In the genomic region with DNA sequence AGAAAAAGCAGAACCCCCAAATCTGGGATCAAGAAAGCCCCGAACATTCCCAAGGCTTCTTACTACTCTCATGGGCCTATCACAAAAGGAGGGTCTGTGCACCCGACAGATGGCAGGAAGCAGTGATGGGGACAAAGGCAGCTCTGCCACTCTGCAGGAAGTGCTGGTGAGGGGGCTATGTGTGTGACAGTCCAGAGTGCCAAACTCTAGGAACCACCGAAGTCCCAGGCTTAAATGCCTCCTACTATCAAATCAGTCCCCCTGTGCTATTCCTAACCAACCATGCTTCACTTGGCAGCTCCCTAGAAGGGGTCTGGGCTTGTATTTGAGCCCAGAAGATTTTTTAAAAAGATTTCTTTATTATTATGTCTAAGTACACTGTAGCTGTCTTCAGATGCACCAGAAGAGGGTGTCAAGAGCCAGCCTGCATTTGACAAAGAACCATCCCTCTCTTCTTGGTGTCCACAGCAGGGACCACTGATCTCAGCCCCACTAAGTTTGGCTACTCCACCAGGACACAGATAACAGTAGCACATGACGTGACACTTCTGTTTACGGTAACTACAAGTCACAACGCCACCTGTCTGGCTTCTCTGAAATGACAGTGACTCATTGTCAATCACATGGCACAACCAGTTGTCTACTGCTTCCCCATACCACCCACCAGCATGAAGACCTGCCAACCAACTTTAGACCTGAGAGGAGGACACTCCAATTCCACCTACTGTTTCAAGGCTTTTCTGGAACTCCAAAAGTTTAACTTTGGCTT, we compare ENCODE assay signal across 13 mouse cellular contexts. TPM values are rescaled to one million over a fixed set of nuclear protein-coding genes. Genes with fewer than 3 reads are reported as not detected.
DNase-seq lines count a peak whose midpoint lies in the region; ATAC-seq and TF ChIP-seq lines count a peak whose summit lies in the region.
"Had no signal": no experiment of that assay in that cellular context is flagged by ENCODE, and none has a peak within 500 bp of the region (broad histone marks: within the 10 kb centered on the region; RNA-seq: fewer than 3 reads in every experiment).

No protein-coding gene starts in this region.

- no peak overlapping the region for H3K4me3 ChIP-seq in heart, postnatal 0 days (ENCODE audit: low read depth, low read length)
- H3K4me3 ChIP-seq in heart, embryonic 10.5 days, result no peak overlapping the region
- H3K4me3 ChIP-seq in midbrain, embryonic 16.5 days (ENCODE audit: low read depth, low read length), result no peak overlapping the region
- H3K4me3 ChIP-seq in kidney, embryonic 14.5 days (ENCODE audit: low read length), result no peak overlapping the region
- H3K4me3 ChIP-seq: embryonic facial prominence, embryonic 15.5 days; forebrain, embryonic 12.5 days; midbrain, embryonic 12.5 days; neural tube, embryonic 12.5 days had no signal

- no peak overlapping the region for H3K27ac ChIP-seq in heart, postnatal 0 days (ENCODE audit: low read depth)
- H3K27ac ChIP-seq in heart, embryonic 10.5 days, result no peak overlapping the region
- no peak overlapping the region for H3K27ac ChIP-seq in midbrain, embryonic 16.5 days (ENCODE audit: low read length)
- no peak overlapping the region for H3K27ac ChIP-seq in kidney, embryonic 14.5 days (ENCODE audit: low read depth, low read length)
- H3K27ac ChIP-seq: embryonic facial prominence, embryonic 15.5 days; forebrain, embryonic 12.5 days; midbrain, embryonic 12.5 days; neural tube, embryonic 12.5 days had no signal

- no peak overlapping the region for H3K9ac ChIP-seq in heart, postnatal 0 days (replicated peaks; ENCODE audit: low read depth, low read length)
- no peak overlapping the region for H3K9ac ChIP-seq in midbrain, embryonic 16.5 days (ENCODE audit: low read depth, low read length)
- H3K9ac ChIP-seq in kidney, embryonic 14.5 days (ENCODE audit: low read depth, low read length), result no peak overlapping the region
- H3K9ac ChIP-seq: embryonic facial prominence, embryonic 15.5 days; forebrain, embryonic 12.5 days; midbrain, embryonic 12.5 days; neural tube, embryonic 12.5 days had no signal

- no peaks in the 10 kb centered on the region for H3K4me1 ChIP-seq in heart, postnatal 0 days (ENCODE audit: control insufficient read depth, insufficient read depth)
- 0 out of 2 replicates have a peak, but pooled peaks cover 7% of the 10 kb centered on the region for H3K4me1 ChIP-seq in heart, embryonic 10.5 days
- H3K4me1 ChIP-seq in midbrain, embryonic 16.5 days (ENCODE audit: control insufficient read depth, insufficient read depth, low read length), result no peaks in the 10 kb centered on the region
- no peaks in the 10 kb centered on the region for H3K4me1 ChIP-seq in kidney, embryonic 14.5 days (ENCODE audit: control insufficient read depth, insufficient read depth, low read length)
- H3K4me1 ChIP-seq: embryonic facial prominence, embryonic 15.5 days; forebrain, embryonic 12.5 days; midbrain, embryonic 12.5 days; neural tube, embryonic 12.5 days had no signal

- H3K9me3 ChIP-seq in heart, postnatal 0 days (replicated peaks; ENCODE audit: control insufficient read depth, low read length), result no peaks in the 10 kb centered on the region
- H3K9me3 ChIP-seq in heart, embryonic 10.5 days, result no peaks in the 10 kb centered on the region
- H3K9me3 ChIP-seq in midbrain, embryonic 16.5 days (replicated peaks; ENCODE audit: control insufficient read depth, low read length, poor library complexity, severe bottlenecking), result no peaks in the 10 kb centered on the region
- no peaks in the 10 kb centered on the region for H3K9me3 ChIP-seq in kidney, embryonic 14.5 days (ENCODE audit: control insufficient read depth, low read length)
- H3K9me3 ChIP-seq: embryonic facial prominence, embryonic 15.5 days; forebrain, embryonic 12.5 days; midbrain, embryonic 12.5 days; neural tube, embryonic 12.5 days had no signal

- H3K27me3 ChIP-seq in heart, postnatal 0 days (ENCODE audit: control insufficient read depth, insufficient read depth, low read length), result no peaks in the 10 kb centered on the region
- H3K27me3 ChIP-seq in heart, embryonic 10.5 days (ENCODE audit: insufficient read depth, poor library complexity, severe bottlenecking), result no peaks in the 10 kb centered on the region
- H3K27me3 ChIP-seq in midbrain, embryonic 16.5 days (ENCODE audit: control insufficient read depth, insufficient read depth, low read depth, low read length), result no peaks in the 10 kb centered on the region
- H3K27me3 ChIP-seq in kidney, embryonic 14.5 days (ENCODE audit: control insufficient read depth, insufficient read depth, low read length), result no peaks in the 10 kb centered on the region
- H3K27me3 ChIP-seq: embryonic facial prominence, embryonic 15.5 days; forebrain, embryonic 12.5 days; midbrain, embryonic 12.5 days; neural tube, embryonic 12.5 days; Patski had no signal

- peak; percentile 2; the same call in 1 of the 2 replicates for TF ChIP-seq CTCF in heart, postnatal 0 days (IDR thresholded peaks at IDR 0.05; ENCODE audit: low read depth)

- H3K36me3 ChIP-seq in heart, postnatal 0 days (replicated peaks; ENCODE audit: control insufficient read depth, insufficient read depth, low read length), result peaks cover 27% of the 10 kb centered on the region
- H3K36me3 ChIP-seq in heart, embryonic 10.5 days, result peaks cover 46% of the 10 kb centered on the region
- H3K36me3 ChIP-seq in midbrain, embryonic 16.5 days (ENCODE audit: control insufficient read depth, insufficient read depth, low read length), result peaks cover 12% of the 10 kb centered on the region
- peaks cover 21% of the 10 kb centered on the region for H3K36me3 ChIP-seq in kidney, embryonic 14.5 days (ENCODE audit: control insufficient read depth, insufficient read depth, low read length)

- peak; percentile 10 for DNase-seq in heart, postnatal 0 days (ENCODE audit: low spot score)
- no peak for DNase-seq in heart, embryonic 10.5 days (ENCODE audit: low spot score)
- peak; percentile 25 for DNase-seq in ZHBTc4 (ENCODE audit: low read depth, low spot score)
- DNase-seq in natural killer cell, adult 2 months (ENCODE audit: low spot score in 2 of 2), result peak; percentile 17 to 33
- DNase-seq in adipocyte (ENCODE audit: low spot score), result no peak

- no peak for ATAC-seq in heart, postnatal 0 days (ENCODE audit: insufficient read depth, low read depth)
- peak; percentile 49 for ATAC-seq in CD4-positive, CD25-positive, alpha-beta regulatory T cell, adult 4 months
- ATAC-seq in midbrain, embryonic 16.5 days, result no peak
- ATAC-seq in kidney, embryonic 14.5 days (ENCODE audit: low FRiP score, low TSS enrichment), result no peak
- ATAC-seq: Patski had no signal

- H3K4me2 ChIP-seq in heart, postnatal 0 days (ENCODE audit: low read depth, low read length), result no peak overlapping the region
- H3K4me2 ChIP-seq in midbrain, embryonic 16.5 days (ENCODE audit: low read length), result no peak overlapping the region
- no peak overlapping the region for H3K4me2 ChIP-seq in kidney, embryonic 14.5 days (replicated peaks; ENCODE audit: low read depth, low read length)
- H3K4me2 ChIP-seq: embryonic facial prominence, embryonic 15.5 days; forebrain, embryonic 12.5 days; midbrain, embryonic 12.5 days; neural tube, embryonic 12.5 days had no signal

- WGBS in heart, postnatal 0 days, result 65% methylated on average over 6 of the region's 6 CpGs
- WGBS in heart, embryonic 10.5 days, result 75% methylated on average over 6 of the region's 6 CpGs
- WGBS in midbrain, embryonic 16.5 days, result 88% methylated on average over 6 of the region's 6 CpGs
- WGBS in kidney, embryonic 14.5 days, result 90% methylated on average over 6 of the region's 6 CpGs

- TF ChIP-seq EP300 in heart, postnatal 0 days (IDR thresholded peaks at IDR 0.05; ENCODE audit: low read depth), result no peak

RNA-seq across cellular contexts. Expression of gene Eif3j1, which starts 41.0 kb away (rescaled TPM):
- total RNA-seq in heart, postnatal 0 days (2014; rRNA removed; ENCODE audit: low replicate concordance), result 17.4 and 17.7 TPM in 2 replicates
- polyA plus RNA-seq in heart, postnatal 0 days (2015; fragmentation: Nextera tagmentation; extraction: Ambion mirVana), result 10.5 and 11.2 TPM in 2 replicates
- 13.2 and 16.2 TPM in 2 replicates for polyA plus RNA-seq in heart, embryonic 10.5 days (2016; fragmentation: Nextera tagmentation; extraction: Ambion mirVana)
- 1 to 10 TPM; 3.1 to 3.7 TPM for polyA plus RNA-seq in CD4-positive, CD25-positive, alpha-beta regulatory T cell, adult 4 months (2017; shearing (Covaris generic))
- polyA plus RNA-seq in midbrain, embryonic 16.5 days (2015; fragmentation: Nextera tagmentation; extraction: Ambion mirVana), result 11.4 and 11.7 TPM in 2 replicates
- polyA plus RNA-seq in kidney, embryonic 14.5 days (2014; fragmentation: Nextera tagmentation; extraction: Ambion mirVana), result 12.6 and 14.9 TPM in 2 replicates

RNA-seq across cellular contexts. Expression of gene Spg11, which starts 48.9 kb away (rescaled TPM):
- 11.0 and 15.7 TPM in 2 replicates for total RNA-seq in heart, postnatal 0 days (2014; rRNA removed; ENCODE audit: low replicate concordance)
- 2.2 and 2.7 TPM in 2 replicates for polyA plus RNA-seq in heart, postnatal 0 days (2015; fragmentation: Nextera tagmentation; extraction: Ambion mirVana)
- polyA plus RNA-seq in heart, embryonic 10.5 days (2016; fragmentation: Nextera tagmentation; extraction: Ambion mirVana), result 8.2 and 8.8 TPM in 2 replicates
- polyA plus RNA-seq in CD4-positive, CD25-positive, alpha-beta regulatory T cell, adult 4 months (2017; shearing (Covaris generic)), result 1 to 10 TPM; 5.3 to 7.4 TPM
- 7.3 and 8.1 TPM in 2 replicates for polyA plus RNA-seq in midbrain, embryonic 16.5 days (2015; fragmentation: Nextera tagmentation; extraction: Ambion mirVana)
- 6.0 and 12.8 TPM in 2 replicates for polyA plus RNA-seq in kidney, embryonic 14.5 days (2014; fragmentation: Nextera tagmentation; extraction: Ambion mirVana)

Comparison
In these comparisons a context has a peak if more than half of its experiments do, and no peak if none do; other contexts are left out.
1. DNase-seq: peak in heart, postnatal 0 days (single experiment), ZHBTc4 (single experiment) and natural killer cell, adult 2 months (2 of 2); none in heart, embryonic 10.5 days (single experiment) and adipocyte (single experiment).